Mouse (Mus musculus) adrenal gland, postnatal 10 days (tissue): ENCODE data around the gene Tpx2. TPM values are rescaled to one million over a fixed set of nuclear protein-coding genes. Genes with fewer than 3 reads are reported as not detected.
A peak's percentile ranks its signal among the peaks of the same experiment; 100 is the strongest.

Experiments
- DNase-seq: peaks from one replicate; pipeline ENCODE4 v3.0.0; 2021; ENCODE audit warnings: mixed read lengths
- long read RNA-seq, 2 experiments: library from polyadenylated mRNA; stranded (forward); transcript quantifications; one replicate each; pipeline ENCODE4 v2.0.0; 2021
- total RNA-seq, 2 experiments: library from RNA; stranded (reverse); gene quantifications; 2 replicates each; pipeline ENCODE4 v1.2.3; 2021

Tpx2 gene
- total RNA-seq = 10 to 100 TPM; 18.4 to 21.4 TPM
- long read RNA-seq, experiment 1, partial matches to known transcripts = 6 of 11 reads
- long read RNA-seq, experiment 1, other reads (novel, unspliced or antisense) = 2 of 11 reads
- long read RNA-seq, experiment 2, partial matches to known transcripts = 1 of 3 reads
- long read RNA-seq, experiment 2, other reads (novel, unspliced or antisense) = 1 of 3 reads

DNA sequence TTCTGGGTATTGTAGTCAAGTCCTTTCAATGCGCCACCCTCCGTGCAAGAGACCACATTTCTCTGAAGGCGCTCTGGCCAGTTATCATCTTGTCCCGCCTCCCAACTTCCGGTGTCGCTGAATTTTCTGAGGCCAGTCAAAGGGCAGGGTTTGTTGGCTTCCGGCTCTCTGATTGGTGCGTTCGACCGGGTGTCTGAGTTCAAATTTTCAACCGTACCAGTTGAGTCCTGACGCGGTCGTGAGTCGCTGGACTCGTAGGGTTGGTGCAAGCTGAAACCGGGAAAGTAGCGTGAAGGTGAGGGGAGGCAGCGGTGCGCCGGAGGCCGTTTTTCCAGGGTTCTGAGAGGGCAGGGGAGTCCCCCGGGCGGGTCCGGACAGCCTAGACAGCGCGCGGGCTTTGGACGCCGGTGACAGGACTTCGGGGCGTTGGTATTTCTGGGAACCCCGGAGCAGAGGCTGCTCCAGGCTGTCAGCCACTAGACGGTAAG lies at the start of gene Tpx2:
Gene Tpx2 (plus strand): TSS at position 150 of the 488 bp plus-strand sequence.
- DNase-seq = peak; percentile 96

DNA sequence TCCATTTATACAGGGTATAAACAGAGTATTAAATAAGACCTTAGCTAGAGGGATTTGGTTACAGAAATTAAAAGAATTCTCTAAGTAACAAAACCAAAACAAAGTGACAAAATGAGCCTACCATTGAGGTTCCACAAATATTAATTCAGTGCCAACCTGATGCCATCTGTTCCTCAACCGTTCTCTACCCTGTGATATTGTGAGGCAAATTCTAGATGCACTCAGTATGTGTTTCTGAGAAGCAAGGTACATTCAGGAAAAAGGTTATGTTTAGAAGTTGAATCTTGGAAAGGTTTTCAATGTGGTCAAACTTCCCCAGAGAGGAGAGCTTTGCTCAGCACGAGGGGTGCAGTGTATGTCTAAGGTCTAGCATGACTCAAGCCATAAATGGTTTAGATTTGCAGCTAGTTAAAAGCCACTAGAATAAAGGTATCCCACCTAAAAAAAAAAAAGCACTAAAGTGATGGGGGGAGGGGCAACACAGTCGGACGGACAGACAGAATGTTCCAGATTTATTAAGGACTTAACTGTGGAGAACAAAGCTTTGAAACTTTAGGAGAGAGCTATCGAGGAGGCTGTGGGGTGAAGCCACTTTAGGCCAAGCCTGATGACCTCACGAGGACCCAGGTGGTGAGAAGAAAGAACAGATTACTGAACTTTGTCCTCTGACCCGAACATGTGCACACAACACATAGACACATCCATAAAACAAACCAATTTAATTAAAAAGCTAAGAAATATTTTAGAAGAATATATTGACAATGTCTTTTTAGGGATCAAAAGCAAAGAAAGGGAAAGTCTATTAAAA lies 47.6 kb upstream of the Tpx2 start:
- DNase-seq = no peak

- no peak for DNase-seq
These were observed 47.0 kb upstream of the Tpx2 start for GRCm38 (mm10) chr2:152800762-152801113.

- DNase-seq = no peak
These were observed 45.5 kb upstream of the Tpx2 start for GRCm38 (mm10) chr2:152802303-152802702.

DNA sequence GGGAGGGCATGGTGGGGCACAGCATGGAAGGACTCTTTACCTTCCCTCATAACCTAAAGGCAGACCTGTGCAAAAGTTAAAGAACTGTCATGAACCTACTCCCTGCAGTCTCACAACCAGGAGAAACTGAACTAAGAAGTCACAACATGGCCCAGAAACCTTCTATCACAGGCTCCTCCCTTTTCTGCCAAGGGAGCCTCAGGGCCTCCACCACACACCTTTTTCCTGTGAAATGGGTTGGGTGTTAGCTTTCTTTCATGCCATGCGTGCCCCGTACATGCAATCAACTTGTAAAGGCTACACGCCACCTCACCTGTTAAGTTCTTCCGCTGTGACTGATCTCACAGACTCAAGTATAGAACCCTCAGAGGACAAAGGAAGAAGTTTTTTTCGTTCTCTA lies 44.7 kb upstream of the Tpx2 start:
- no peak for DNase-seq

DNA sequence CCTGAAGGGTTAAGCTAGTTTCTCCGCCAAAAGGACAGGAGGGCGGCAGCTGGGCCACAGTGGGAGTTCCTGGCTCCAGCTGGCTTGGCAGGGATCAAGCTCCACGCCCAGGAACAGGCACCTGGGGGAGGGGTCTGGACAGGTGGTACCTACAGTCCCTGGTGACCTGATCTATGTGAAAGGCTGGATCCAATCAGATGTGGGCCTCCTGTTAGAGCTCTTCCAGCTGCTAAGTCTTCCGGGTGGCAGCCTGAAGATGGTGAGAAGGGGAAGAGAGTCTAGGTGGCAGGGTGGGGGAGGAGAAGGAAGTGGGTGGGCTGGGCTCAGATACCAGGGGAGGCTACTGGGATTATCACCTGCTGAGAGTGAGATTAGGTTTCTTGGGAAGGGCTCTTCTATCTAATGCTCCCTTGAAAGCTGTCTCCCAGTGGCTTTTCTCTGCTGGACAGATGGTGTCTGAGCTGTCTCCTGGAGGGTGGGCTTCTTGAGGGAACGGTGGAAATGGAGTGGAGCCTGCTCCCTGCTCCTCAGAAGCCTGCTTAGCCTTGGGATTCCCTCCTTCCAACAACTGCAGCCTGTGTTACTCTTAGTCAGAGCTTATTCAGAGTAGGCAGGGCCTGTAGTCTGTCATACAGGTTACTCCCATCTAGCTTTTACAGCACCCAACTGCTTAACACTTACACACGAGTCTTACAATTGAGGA lies 43.2 kb upstream of the Tpx2 start:
- no peak for DNase-seq

GRCm38 (mm10) chr2:152805111-152805490 lies 42.7 kb upstream of the Tpx2 start:
- DNase-seq = no peak

DNA sequence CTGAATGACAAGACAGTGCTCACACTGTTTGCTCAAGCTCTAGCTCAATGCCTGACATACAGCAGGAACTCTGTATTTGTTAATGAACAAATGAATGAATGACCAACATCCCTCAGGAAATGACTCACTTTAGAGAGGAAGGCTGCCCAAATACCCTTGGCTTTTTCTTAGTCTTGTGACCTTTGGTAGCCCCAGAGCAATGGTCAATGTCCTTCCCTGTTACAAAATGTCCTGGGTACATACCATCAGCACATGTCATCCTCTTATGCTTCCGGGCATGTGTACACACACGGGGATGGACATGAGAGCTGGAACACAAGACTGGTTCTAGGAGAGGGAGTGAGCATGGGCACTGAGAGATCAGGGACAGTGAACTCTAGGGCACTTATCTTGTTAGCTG lies 41.7 kb upstream of the Tpx2 start:
- DNase-seq = no peak

- DNase-seq = no peak
These were observed 39.6 kb upstream of the Tpx2 start for GRCm38 (mm10) chr2:152808178-152808577.

GRCm38 (mm10) chr2:152810158-152810941 lies 37.4 kb upstream of the Tpx2 start:
- no peak for DNase-seq

DNA sequence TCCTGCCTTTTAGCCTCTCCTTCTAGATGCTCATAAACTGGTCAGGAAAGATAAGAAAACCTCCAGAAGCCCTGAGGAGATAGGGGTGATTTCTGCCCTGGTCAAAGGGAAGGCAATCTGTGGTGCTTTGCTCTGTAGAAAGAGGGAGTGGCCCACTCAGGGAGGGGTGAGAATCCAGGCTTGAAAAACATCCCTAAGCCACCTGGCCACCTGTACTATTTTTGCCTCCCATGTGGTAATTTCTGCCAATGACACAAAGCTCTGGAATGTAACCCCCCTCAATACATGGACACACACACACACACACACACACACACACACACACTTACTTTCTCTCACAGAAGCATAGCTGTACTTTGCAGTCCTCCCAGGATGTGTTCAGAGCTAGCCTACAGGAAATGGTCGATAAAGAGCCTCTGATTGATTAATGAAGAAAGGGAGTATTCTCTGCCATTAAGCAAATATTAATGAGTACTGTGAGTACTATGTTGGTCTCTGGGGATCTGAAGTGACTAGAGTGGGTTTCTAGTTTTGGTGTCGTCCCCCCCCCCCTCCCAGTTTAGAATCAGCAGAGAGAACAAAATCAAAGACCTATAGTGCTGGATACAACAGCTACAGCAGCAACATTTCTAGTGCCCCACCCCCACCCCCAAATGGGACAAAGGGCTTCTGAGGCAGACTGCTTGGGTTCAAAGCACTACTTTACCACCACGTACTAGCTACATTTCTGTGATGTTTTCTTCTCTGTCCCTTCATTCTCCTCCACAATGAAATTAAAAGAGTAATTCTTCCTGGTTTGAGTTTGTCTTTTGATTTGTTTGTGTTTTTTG lies 36.2 kb upstream of the Tpx2 start:
- DNase-seq = peak; percentile 4

GRCm38 (mm10) chr2:152813232-152813631 lies 34.5 kb upstream of the Tpx2 start:
- DNase-seq = no peak

DNA sequence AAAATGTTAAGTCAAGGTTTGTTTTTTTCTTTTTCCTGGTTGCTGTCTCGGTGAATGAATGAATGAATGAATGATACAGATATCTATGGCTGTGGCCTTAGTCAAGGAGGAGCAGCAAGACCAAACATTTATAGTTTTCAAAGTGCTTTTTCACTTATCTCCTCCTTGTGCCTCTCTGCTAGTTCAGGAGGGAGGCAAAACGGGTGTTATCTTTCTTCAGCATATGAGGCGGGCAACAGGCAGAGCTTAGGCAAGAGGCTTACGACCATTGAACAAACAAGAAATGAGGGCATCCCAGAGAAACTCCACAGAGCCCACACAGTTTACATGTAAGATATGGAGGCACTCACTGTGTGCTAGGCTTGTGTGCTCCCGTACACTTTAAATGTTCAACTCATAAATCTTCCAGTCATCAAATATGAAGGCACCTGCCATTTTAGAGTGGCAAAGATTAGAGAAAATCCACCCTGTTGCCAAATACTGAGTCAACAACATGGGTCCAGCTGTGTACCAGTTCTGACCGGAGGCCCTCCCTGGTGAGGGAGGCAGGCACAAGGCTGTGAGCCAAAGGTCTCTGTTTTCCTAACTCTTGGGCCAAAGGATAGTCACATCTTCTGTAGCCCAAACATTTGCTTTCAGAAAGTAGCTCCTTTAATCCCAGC lies 33.4 kb upstream of the Tpx2 start:
- peak; percentile 59 for DNase-seq

DNA sequence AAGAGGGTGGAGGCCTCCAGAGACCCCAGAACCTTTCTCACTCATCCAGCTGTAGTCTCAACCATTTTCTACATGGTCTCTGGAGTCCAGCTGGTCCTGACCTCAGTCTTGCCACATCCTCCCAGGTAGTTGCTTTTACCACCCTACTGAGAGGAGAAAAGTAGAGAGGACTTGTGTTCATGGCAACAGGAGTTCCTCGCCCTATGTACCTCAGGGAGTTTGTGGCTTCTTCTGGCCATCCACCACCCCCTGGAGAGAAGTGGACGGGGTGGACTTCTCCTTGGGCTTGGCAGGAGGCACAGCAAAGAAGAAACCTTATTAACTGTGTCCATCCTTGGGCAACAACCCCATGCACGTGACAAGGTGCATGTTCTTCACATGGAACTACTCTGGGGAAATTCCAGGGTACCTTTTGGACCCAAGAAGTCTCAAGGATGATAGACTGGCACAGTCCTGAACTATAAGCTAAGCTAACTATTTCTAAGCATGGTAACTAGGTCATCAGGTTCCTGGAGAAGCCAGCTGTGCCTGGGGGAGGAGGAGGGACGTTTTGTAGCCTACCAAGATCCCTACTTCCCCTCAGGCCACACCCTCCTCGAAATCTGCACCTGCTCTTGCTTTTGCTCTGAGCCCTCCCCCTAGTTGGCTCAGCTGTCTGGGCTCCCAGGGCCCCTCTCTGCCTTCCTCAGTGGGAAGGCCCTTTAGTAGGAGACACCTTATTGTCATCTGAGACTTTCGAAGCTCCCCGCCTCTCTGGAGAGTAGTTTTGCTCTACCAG lies 31.7 kb upstream of the Tpx2 start:
- no peak for DNase-seq

DNA sequence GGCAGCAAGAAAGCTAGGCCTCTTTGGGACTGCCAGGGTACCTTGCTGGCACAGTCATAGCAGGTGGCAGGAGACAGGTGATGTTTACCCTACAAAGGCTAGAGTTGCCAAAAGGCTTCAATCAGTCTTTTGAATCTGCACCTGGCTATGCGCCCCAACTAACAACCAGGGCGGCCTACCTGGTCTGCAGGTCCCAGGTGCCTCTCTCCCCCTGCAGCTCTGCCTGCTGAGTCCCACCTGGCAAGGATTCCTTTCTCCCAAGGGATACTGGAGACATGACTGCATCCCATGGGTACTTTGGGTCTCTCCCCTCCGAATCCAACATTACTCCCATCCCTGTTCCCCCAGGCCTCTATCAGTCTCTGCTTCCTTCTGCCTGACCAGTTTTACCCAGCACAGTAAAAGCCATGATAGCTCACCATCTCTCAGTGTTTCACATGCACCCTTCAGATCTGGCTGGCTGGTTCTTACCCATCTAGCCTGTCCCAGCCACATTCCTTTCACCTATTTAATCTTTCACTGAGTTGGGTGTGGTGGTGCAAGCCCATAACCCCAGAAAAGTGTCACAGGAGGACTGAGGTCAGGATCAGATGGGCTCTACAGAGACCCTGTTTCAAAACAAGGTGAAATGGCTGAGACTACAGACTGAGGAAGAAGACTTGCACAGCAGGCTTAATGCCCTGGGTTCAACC lies 31.0 kb upstream of the Tpx2 start:
- no peak for DNase-seq

- no peak for DNase-seq
These were observed 30.0 kb upstream of the Tpx2 start for GRCm38 (mm10) chr2:152817596-152818291.

- no peak for DNase-seq
These were observed 29.1 kb upstream of the Tpx2 start for GRCm38 (mm10) chr2:152818679-152819078.

- no peak for DNase-seq
These were observed 28.6 kb upstream of the Tpx2 start for GRCm38 (mm10) chr2:152819097-152819624.

- no peak for DNase-seq
These were observed 27.8 kb upstream of the Tpx2 start for GRCm38 (mm10) chr2:152819926-152820325.
